In genomic region chr2:32302952-32303351, GRCm38 (mm10) we compare ENCODE assay signal across 20 mouse cellular contexts. TPM values are rescaled to one million over a fixed set of nuclear protein-coding genes. Genes with fewer than 3 reads are reported as not detected.
A peak's percentile ranks its signal among the peaks of the same experiment; 100 is the strongest.
DNase-seq lines count a peak whose midpoint lies in the region; ATAC-seq and TF ChIP-seq lines count a peak whose summit lies in the region.
"Had no signal": no experiment of that assay in that cellular context is flagged by ENCODE, and none has a peak within 500 bp of the region (broad histone marks: within the 10 kb centered on the region; RNA-seq: fewer than 3 reads in every experiment).

No protein-coding gene starts in this region.

- H3K27me3 ChIP-seq in hindbrain, postnatal 0 days (ENCODE audit: insufficient read depth, low read length) = no peaks in the 10 kb centered on the region
- H3K27me3 ChIP-seq in hindbrain, embryonic 16.5 days (replicated peaks; ENCODE audit: control insufficient read depth, insufficient read depth, low read length) = no peaks in the 10 kb centered on the region
- no peaks in the 10 kb centered on the region for H3K27me3 ChIP-seq in lung, embryonic 14.5 days (ENCODE audit: insufficient read depth, low read length)
- H3K27me3 ChIP-seq: CH12.LX; embryonic facial prominence, embryonic 15.5 days; liver, embryonic 15.5 days; megakaryocyte, embryonic 14.5 days had no signal

- H3K4me2 ChIP-seq in hindbrain, postnatal 0 days (ENCODE audit: low read depth, low read length) = no peak overlapping the region
- H3K4me2 ChIP-seq in hindbrain, embryonic 16.5 days (ENCODE audit: low read length) = no peak overlapping the region
- H3K4me2 ChIP-seq in lung, embryonic 14.5 days = no peak overlapping the region
- H3K4me2 ChIP-seq: embryonic facial prominence, embryonic 15.5 days; hindbrain, embryonic 14.5 days; liver, embryonic 15.5 days had no signal

- H3K4me3 ChIP-seq in hindbrain, postnatal 0 days (ENCODE audit: low read length) = no peak overlapping the region
- no peak overlapping the region for H3K4me3 ChIP-seq in hindbrain, embryonic 16.5 days (ENCODE audit: low read length)
- H3K4me3 ChIP-seq in lung, embryonic 14.5 days (ENCODE audit: low read depth, low read length) = no peak overlapping the region
- H3K4me3 ChIP-seq in embryonic fibroblast, embryonic 13.5 days (ENCODE audit: insufficient read depth, low read length) = no peak overlapping the region
- H3K4me3 ChIP-seq: embryonic facial prominence, embryonic 15.5 days; liver, embryonic 15.5 days; megakaryocyte, embryonic 14.5 days had no signal

- ATAC-seq in hindbrain, postnatal 0 days = no peak
- no peak for ATAC-seq in hindbrain, embryonic 16.5 days
- no peak for ATAC-seq in lung, embryonic 14.5 days (ENCODE audit: insufficient read depth)
- ATAC-seq: forebrain, embryonic 14.5 days had no signal

- peak; percentile 45 for TF ChIP-seq CTCF in hindbrain, postnatal 0 days (IDR thresholded peaks at IDR 0.05; ENCODE audit: low read depth)
- TF ChIP-seq CTCF in lung, embryonic 14.5 days (IDR thresholded peaks at IDR 0.05; ENCODE audit: low read depth) = peak; percentile 40
- peak; percentile 50; the same call in 1 of the 2 replicates for TF ChIP-seq CTCF in embryonic fibroblast, embryonic 13.5 days (IDR thresholded peaks at IDR 0.05; ENCODE audit: borderline replicate concordance, insufficient read depth, low read length)

- H3K4me1 ChIP-seq in hindbrain, postnatal 0 days (ENCODE audit: insufficient read depth, low read length) = no peaks in the 10 kb centered on the region
- H3K4me1 ChIP-seq in hindbrain, embryonic 16.5 days (ENCODE audit: control insufficient read depth, insufficient read depth, low read depth, low read length) = no peaks in the 10 kb centered on the region
- H3K4me1 ChIP-seq in lung, embryonic 14.5 days (ENCODE audit: insufficient read depth) = no peaks in the 10 kb centered on the region
- no peaks in the 10 kb centered on the region for H3K4me1 ChIP-seq in embryonic fibroblast, embryonic 13.5 days (ENCODE audit: control insufficient read depth, insufficient read depth, low read length)
- H3K4me1 ChIP-seq: liver, embryonic 15.5 days had no signal

- H3K36me3 ChIP-seq in hindbrain, postnatal 0 days (ENCODE audit: insufficient read depth, low read length) = peaks cover 76% of the 10 kb centered on the region
- peaks cover 59% of the 10 kb centered on the region for H3K36me3 ChIP-seq in hindbrain, embryonic 16.5 days (ENCODE audit: control insufficient read depth, insufficient read depth, low read length)
- peaks cover 94% of the 10 kb centered on the region for H3K36me3 ChIP-seq in lung, embryonic 14.5 days (ENCODE audit: insufficient read depth)

- 94% methylated on average over 9 of the region's 10 CpGs for WGBS in hindbrain, postnatal 0 days
- WGBS in hindbrain, embryonic 16.5 days = 91% methylated on average over 10 of the region's 10 CpGs
- 92% methylated on average over 9 of the region's 10 CpGs for WGBS in lung, embryonic 14.5 days

- TF ChIP-seq POLR2A in embryonic fibroblast, embryonic 13.5 days (IDR thresholded peaks at IDR 0.05; ENCODE audit: low read depth, low read length) = no peak

- DNase-seq in hindbrain, postnatal 0 days (ENCODE audit: low spot score) = no peak
- no peak for DNase-seq in lung, embryonic 14.5 days
- no peak for DNase-seq in lung, postnatal 36 days
- DNase-seq in ZHBTc4 (ENCODE audit: low read depth, low spot score) = peak; percentile 28
- DNase-seq in gastrocnemius, adult 18-20 months (ENCODE audit: low spot score) = no peak
- no peak for DNase-seq in adrenal gland, adult (ENCODE audit: inconsistent age in 2 of 2, low spot score in 1 of 2)
- DNase-seq: adrenal gland, adult 8-10 months; gastrocnemius, postnatal 14 days; kidney, adult 9 months; layer of hippocampus, adult 9-11 months; thymus, postnatal 14 days had no signal

- H3K27ac ChIP-seq in hindbrain, postnatal 0 days = no peak overlapping the region
- H3K27ac ChIP-seq in hindbrain, embryonic 16.5 days (ENCODE audit: low read depth, low read length) = no peak overlapping the region
- H3K27ac ChIP-seq in lung, embryonic 14.5 days (ENCODE audit: low read depth) = no peak overlapping the region
- no peak overlapping the region for H3K27ac ChIP-seq in embryonic fibroblast, embryonic 13.5 days (ENCODE audit: insufficient read depth, low read length)
- H3K27ac ChIP-seq: embryonic facial prominence, embryonic 15.5 days; hindbrain, embryonic 14.5 days; liver, embryonic 15.5 days had no signal

- no peaks in the 10 kb centered on the region for H3K9me3 ChIP-seq in hindbrain, postnatal 0 days (ENCODE audit: low read length)
- H3K9me3 ChIP-seq in hindbrain, embryonic 16.5 days (ENCODE audit: control insufficient read depth, low read length) = no peaks in the 10 kb centered on the region
- H3K9me3 ChIP-seq in lung, embryonic 14.5 days (ENCODE audit: low read depth, low read length) = no peaks in the 10 kb centered on the region
- H3K9me3 ChIP-seq: embryonic facial prominence, embryonic 15.5 days; liver, embryonic 15.5 days; megakaryocyte, embryonic 14.5 days had no signal

- no peak overlapping the region for H3K9ac ChIP-seq in hindbrain, postnatal 0 days (replicated peaks; ENCODE audit: low read length)
- H3K9ac ChIP-seq in hindbrain, embryonic 16.5 days (ENCODE audit: low read depth, low read length) = no peak overlapping the region
- H3K9ac ChIP-seq in lung, embryonic 14.5 days = no peak overlapping the region
- H3K9ac ChIP-seq: embryonic facial prominence, embryonic 15.5 days; hindbrain, embryonic 14.5 days; liver, embryonic 15.5 days had no signal

RNA-seq across cellular contexts. Expression of gene Swi5, which starts 15.1 kb away (rescaled TPM):
- 302 and 319 TPM in 2 replicates for total RNA-seq in hindbrain, postnatal 0 days (2014; rRNA removed)
- 487 and 513 TPM in 2 replicates for polyA plus RNA-seq in hindbrain, postnatal 0 days (2015; fragmentation: Nextera tagmentation; extraction: Ambion mirVana)
- polyA plus RNA-seq in hindbrain, embryonic 16.5 days (2015; fragmentation: Nextera tagmentation; extraction: Ambion mirVana) = 378 and 447 TPM in 2 replicates
- 205 and 220 TPM in 2 replicates for polyA plus RNA-seq in lung, embryonic 14.5 days (2014; fragmentation: Nextera tagmentation; extraction: Ambion mirVana)
- polyA plus RNA-seq in embryonic fibroblast, embryonic 13.5 days (2011; ENCODE audit: insufficient read length, low read depth, missing spikeins) = 474 and 541 TPM in 2 replicates
- total RNA-seq in gastrocnemius, adult 18-20 months (2021) = 100 to 1,000 TPM; 143 to 148 TPM

RNA-seq across cellular contexts. Expression of gene Golga2, which starts 15.8 kb away (rescaled TPM):
- 49.3 and 55.8 TPM in 2 replicates for total RNA-seq in hindbrain, postnatal 0 days (2014; rRNA removed)
- polyA plus RNA-seq in hindbrain, postnatal 0 days (2015; fragmentation: Nextera tagmentation; extraction: Ambion mirVana) = 24.4 and 25.7 TPM in 2 replicates
- 25.5 and 30.1 TPM in 2 replicates for polyA plus RNA-seq in hindbrain, embryonic 16.5 days (2015; fragmentation: Nextera tagmentation; extraction: Ambion mirVana)
- polyA plus RNA-seq in lung, embryonic 14.5 days (2014; fragmentation: Nextera tagmentation; extraction: Ambion mirVana) = 24.0 and 25.2 TPM in 2 replicates
- 73.1 and 78.9 TPM in 2 replicates for polyA plus RNA-seq in embryonic fibroblast, embryonic 13.5 days (2011; ENCODE audit: insufficient read length, low read depth, missing spikeins)
- 10 to 100 TPM; 56.7 to 56.9 TPM for total RNA-seq in gastrocnemius, adult 18-20 months (2021)

RNA-seq across cellular contexts. Expression of gene Uck1, which starts 43.0 kb away (rescaled TPM):
- 115 and 138 TPM in 2 replicates for total RNA-seq in hindbrain, postnatal 0 days (2014; rRNA removed)
- 90.8 and 92.5 TPM in 2 replicates for polyA plus RNA-seq in hindbrain, postnatal 0 days (2015; fragmentation: Nextera tagmentation; extraction: Ambion mirVana)
- 99.1 and 101 TPM in 2 replicates for polyA plus RNA-seq in hindbrain, embryonic 16.5 days (2015; fragmentation: Nextera tagmentation; extraction: Ambion mirVana)
- polyA plus RNA-seq in lung, embryonic 14.5 days (2014; fragmentation: Nextera tagmentation; extraction: Ambion mirVana) = 58.6 and 63.6 TPM in 2 replicates
- 20.5 and 22.1 TPM in 2 replicates for polyA plus RNA-seq in embryonic fibroblast, embryonic 13.5 days (2011; ENCODE audit: insufficient read length, low read depth, missing spikeins)
- total RNA-seq in gastrocnemius, adult 18-20 months (2021) = 10 to 100 TPM; 11.4 to 11.6 TPM

RNA-seq across cellular contexts. Expression of gene Ciz1, which starts 49.2 kb away (rescaled TPM):
- 87.6 and 103 TPM in 2 replicates for total RNA-seq in hindbrain, postnatal 0 days (2014; rRNA removed)
- 33.3 and 40.3 TPM in 2 replicates for polyA plus RNA-seq in hindbrain, postnatal 0 days (2015; fragmentation: Nextera tagmentation; extraction: Ambion mirVana)
- polyA plus RNA-seq in hindbrain, embryonic 16.5 days (2015; fragmentation: Nextera tagmentation; extraction: Ambion mirVana) = 41.1 and 57.5 TPM in 2 replicates
- 46.1 and 51.9 TPM in 2 replicates for polyA plus RNA-seq in lung, embryonic 14.5 days (2014; fragmentation: Nextera tagmentation; extraction: Ambion mirVana)
- polyA plus RNA-seq in embryonic fibroblast, embryonic 13.5 days (2011; ENCODE audit: insufficient read length, low read depth, missing spikeins) = 41.8 and 47.6 TPM in 2 replicates
- total RNA-seq in gastrocnemius, adult 18-20 months (2021) = 10 to 100 TPM; 25.6 to 27.5 TPM

RNA-seq across cellular contexts. Expression of gene Dnm1, which starts 50.2 kb away (rescaled TPM):
- 190 and 211 TPM in 2 replicates for total RNA-seq in hindbrain, postnatal 0 days (2014; rRNA removed)
- polyA plus RNA-seq in hindbrain, postnatal 0 days (2015; fragmentation: Nextera tagmentation; extraction: Ambion mirVana) = 87.6 and 96.9 TPM in 2 replicates
- polyA plus RNA-seq in hindbrain, embryonic 16.5 days (2015; fragmentation: Nextera tagmentation; extraction: Ambion mirVana) = 71.2 and 79.0 TPM in 2 replicates
- polyA plus RNA-seq in lung, embryonic 14.5 days (2014; fragmentation: Nextera tagmentation; extraction: Ambion mirVana) = 14.9 and 17.5 TPM in 2 replicates
- polyA plus RNA-seq in embryonic fibroblast, embryonic 13.5 days (2011; ENCODE audit: insufficient read length, low read depth, missing spikeins) = 37.2 and 52.6 TPM in 2 replicates
- total RNA-seq in gastrocnemius, adult 18-20 months (2021) = 1 to 10 TPM; 3.5 to 5.3 TPM
- total RNA-seq: neutrophil, adult 5-6 weeks had no signal
